Mouse (Mus musculus): ENCODE measurements around the gene Plac9b.
"Not testable (repeated sequence)": the region's sequence is repeated elsewhere in the genome, so short reads cannot be mapped to it uniquely, and the experiment has no call there.

Gene Plac9b

DNA sequence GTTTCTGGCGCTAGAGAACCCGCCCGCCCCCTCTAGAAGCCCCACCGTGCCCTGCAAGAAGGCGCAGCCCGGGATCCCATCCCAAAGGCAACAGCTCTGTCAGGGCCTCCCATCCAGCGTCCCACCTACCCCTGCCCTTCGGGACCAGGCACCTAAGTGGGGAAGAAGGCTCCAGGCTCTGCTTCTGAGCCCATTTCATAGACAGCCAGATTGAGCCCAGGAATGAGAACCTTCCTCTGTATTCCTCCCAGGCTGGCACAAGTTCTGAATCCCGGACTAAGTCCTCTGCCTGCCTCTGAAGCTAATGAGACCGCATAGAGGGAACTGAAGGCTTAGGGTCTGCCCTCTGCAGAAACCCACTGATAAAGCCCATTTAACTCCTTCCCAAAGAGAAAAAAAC lies at the start of gene Plac9b:
Gene Plac9b, minus strand, starts transcription at position 101 of the 400 bp plus-strand sequence.
- DNase-seq (ENCODE audit: low read depth, low spot score), result not testable (repeated sequence)

DNA sequence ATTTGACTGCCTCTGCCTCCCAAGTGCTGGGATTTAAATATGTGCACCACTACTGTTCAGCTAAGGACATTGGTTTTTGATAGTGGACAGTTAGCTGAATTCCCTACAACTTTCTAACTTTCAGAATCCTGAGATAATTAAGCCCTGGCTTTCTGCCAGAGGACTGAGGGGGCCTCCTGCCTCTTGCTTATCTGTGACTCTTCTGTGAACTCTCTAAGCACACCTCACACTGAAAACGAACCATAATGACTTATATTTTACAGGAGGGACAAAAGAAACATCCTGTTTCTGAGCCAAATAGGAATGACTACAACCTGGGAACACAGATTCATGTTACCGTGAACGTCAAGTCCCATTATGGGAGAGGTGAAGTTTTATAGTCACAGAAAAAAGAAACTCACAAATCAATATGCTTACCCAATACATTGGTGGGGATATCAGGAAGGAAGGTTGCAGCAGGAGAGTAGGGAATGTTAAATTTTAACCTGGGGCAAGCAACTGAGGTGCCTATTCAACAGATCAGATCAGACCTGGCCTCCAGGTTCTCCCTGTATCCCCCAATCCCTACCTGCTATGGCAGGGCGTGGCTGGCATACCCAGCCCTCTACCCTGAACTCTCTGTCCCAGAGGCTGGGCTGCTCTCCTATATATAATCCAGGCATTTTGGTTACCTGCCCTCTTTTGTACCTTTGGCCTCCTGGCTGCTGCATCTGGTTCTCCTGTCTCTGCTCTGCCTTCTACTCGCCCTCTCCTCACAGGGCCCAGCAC lies 34.1 kb upstream of the Plac9b start:
- DNase-seq (ENCODE audit: low read depth, low spot score), result not testable (repeated sequence)

- DNase-seq (ENCODE audit: low read depth, low spot score), result not testable (repeated sequence)
Observed at GRCm38 (mm10) chr14:26206926-26207247, 24.6 kb upstream of the Plac9b start, which contains the start of gene Tmem254b. TSS of gene Tmem254b (minus strand) at chr14:26207041.

DNA sequence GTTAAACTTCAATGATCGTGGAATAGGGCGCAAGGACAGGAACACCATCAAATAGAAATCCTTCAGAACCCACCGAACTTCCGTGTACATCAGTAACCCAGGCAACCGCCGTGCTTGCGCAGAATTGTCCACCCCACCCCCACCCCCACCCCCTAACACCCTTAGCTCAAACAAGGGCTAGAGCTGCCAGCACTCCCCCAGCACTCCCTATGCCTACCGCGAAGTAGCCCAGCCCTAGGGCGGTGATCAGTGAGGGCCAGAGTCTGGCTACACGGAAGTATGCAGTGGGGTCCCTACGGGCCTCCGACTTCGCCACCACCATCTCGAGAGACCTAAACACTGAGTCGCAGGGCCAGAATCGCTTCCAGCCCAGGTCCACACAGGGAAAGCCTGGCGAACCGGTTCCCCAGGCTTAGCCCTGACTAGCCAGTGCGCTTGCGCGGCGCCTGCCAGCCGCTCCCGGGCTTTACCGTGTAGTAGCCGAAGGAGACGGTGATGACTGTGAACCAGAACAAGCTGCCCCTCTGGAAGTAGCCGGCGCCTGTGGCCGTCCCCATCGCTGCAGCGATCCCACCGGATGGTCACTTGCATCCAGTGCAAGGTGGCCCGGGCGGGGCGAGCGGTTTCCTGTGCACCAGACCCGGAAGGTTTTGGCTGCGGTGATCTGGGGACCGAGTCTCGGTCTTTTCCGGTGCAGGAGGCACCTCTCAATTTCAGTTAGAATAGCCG lies 24.1 kb upstream of the Plac9b start:
- not testable (repeated sequence) for DNase-seq (ENCODE audit: low read depth, low spot score)

GRCm38 (mm10) chr14:26197851-26198250 lies 15.6 kb upstream of the Plac9b start:
- DNase-seq (ENCODE audit: low read depth, low spot score), result not testable (repeated sequence)

DNA sequence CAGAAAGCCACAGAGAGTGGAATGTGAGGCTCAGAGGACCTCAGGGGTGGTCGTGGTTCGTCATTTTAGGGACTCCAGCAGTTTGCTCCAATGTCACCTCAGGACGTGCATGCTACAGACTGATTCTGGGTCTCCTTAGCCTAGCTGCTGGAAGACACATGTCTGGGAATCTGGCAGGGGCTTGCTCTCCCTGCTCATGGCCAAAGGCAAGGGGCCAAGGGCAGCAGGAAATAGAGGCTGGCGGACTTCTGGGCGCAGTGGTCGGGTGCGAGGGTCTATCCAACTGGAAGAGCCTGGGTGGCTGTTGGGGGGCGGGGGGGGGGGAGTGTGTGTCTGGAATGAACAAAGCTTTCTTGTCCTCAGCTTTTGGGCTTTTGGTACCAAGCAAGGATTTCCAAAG lies 6.1 kb upstream of the Plac9b start:
- not testable (repeated sequence) for DNase-seq (ENCODE audit: low read depth, low spot score)

GRCm38 (mm10) chr14:26186638-26187037 lies 4.4 kb upstream of the Plac9b start:
- not testable (repeated sequence) for DNase-seq (ENCODE audit: low read depth, low spot score)

DNA sequence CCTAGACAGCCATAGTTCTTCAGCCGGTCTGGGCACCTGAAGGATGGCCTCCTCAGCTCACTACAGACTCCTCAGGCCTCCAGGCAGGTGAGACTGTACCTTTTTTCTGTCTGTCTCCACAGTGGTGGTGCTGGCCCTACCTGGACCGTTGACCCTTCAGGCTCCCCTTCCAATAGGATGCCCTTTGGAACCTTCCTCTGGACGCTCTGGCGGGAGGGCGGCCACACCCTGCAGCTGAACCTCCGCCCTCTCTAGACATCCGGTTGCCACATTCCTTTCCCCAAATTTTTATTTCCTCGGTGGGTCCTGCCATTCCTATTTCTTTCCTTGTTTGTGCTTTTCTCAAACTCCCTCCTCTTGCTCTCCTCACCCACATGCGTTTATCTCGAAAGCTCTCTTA lies 620 bp downstream of the Plac9b start:
- DNase-seq (ENCODE audit: low read depth, low spot score), result not testable (repeated sequence)

GRCm38 (mm10) chr14:26175028-26175427 lies 7.3 kb downstream of the Plac9b start:
- DNase-seq (ENCODE audit: low read depth, low spot score), result not testable (repeated sequence)

- not testable (repeated sequence) for DNase-seq (ENCODE audit: low read depth, low spot score)
Observed at GRCm38 (mm10) chr14:26173955-26174354, 8.3 kb downstream of the Plac9b start.

DNA sequence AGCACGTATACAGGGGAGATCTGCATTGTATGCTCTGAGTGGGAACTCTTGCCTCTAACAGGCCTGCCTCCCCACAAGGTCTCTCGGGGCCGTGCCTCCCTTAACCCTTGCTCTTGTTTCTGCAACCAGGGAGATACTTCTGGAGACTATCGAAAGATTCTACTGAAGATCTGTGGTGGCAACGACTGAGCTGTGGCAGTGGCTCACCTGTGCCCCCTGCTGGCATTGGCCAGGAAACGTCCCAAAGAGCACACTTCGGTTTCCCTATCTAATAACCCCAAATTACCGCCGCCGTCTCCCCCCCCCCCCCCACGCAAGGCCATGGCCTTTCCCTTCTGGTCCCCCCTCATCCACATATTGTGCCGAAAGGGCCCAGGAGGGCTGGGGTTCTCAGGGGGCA lies 17.0 kb downstream of the Plac9b start:
- not testable (repeated sequence) for DNase-seq (ENCODE audit: low read depth, low spot score)

GRCm38 (mm10) chr14:26162423-26162822 lies 19.9 kb downstream of the Plac9b start:
- not testable (repeated sequence) for DNase-seq (ENCODE audit: low read depth, low spot score)

- DNase-seq (ENCODE audit: low read depth, low spot score), result not testable (repeated sequence)
Observed at GRCm38 (mm10) chr14:26161156-26161555, 21.1 kb downstream of the Plac9b start.

- DNase-seq (ENCODE audit: low read depth, low spot score), result not testable (repeated sequence)
Observed at GRCm38 (mm10) chr14:26156032-26156431, 26.2 kb downstream of the Plac9b start.

DNA sequence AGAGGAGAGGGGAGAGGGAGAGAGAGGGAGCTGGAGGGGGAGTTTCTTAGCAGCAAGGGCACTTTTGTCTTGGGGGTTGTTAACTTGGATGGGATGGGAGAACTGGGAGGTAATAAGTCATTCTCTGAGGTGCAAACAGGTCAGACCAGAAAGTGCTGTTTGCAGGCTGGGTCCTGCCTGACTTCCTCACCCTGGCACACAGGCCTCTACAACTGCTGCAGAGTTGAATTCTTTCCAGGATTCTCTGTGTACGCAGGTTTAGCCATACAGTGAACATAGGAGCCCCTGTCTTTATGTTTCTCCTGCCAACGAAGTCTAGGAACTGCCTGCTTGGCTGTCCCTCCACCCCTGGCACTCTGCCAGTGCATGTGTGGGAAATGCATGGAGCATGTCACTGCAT lies 35.2 kb downstream of the Plac9b start:
- DNase-seq (ENCODE audit: low read depth, low spot score), result not testable (repeated sequence)

DNA sequence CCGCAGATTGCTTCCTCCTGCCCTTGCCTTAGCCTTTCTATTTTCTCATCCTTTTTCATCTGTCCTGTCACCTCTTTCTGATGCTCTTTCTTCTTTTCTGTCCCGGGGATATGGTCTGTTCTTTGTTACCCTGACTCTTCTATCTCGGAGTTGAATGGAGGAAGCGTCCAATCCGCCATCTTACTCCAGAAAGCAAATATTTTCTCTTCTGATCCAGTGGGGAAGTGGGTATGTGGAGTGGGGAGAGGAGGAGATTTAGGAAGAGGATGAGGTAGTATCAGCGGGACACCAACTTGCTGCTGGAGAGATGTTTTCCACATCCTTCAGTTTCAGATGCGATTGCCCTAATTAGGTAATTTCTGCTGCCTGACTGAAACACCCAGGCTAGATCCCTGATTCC lies 63.2 kb downstream of the Plac9b start:
- not testable (repeated sequence) for DNase-seq (ENCODE audit: low read depth, low spot score)

DNA sequence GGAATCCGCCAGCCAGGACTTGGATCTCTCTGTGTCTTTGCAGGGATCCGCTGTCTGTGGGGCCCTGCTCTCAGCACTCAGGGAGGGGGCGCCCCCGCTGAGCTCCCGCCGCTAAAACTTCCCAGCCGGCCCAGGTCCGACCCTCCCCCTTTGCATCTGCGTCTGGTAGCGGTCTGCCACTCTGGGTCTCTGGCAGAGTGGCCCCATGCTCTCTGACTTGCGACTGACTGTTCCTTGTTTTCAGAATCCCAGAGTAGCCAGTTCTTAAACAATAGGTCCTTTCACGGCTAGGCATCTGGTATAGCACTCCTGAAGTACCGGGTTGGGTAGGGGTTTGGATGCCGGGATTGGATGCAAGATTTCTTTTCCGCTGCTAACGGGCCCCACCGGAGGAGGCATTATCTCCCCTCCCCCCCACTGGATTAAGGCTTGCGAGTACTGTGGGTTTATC lies 63.7 kb downstream of the Plac9b start:
- DNase-seq (ENCODE audit: low read depth, low spot score), result not testable (repeated sequence)

DNA sequence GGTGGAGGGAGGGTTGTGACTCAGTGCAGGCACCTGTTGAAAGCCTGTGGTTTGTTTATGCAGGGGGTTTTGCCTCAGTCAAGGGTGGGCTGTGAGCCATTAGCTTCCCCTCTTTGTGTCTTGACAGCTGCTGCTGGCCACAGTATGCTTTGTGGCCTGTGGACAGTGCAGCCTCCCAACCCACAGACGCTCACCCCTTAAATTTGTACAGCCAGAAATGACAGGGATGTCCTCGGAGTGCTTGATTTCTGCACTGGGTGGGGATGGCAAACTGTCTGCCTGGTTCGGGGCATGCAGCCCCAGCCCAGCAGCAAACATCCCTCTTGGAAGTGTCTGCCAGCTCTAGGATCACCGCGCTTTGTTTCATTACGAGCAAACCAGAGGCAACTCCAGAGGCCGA lies 64.1 kb downstream of the Plac9b start, which contains the start of gene Duxbl2:
Gene Duxbl2, plus strand, starts transcription at position 200 of the 400 bp plus-strand sequence.
- DNase-seq (ENCODE audit: low read depth, low spot score), result not testable (repeated sequence)
